Mouse (Mus musculus): ENCODE results near the gene Parp4. TPM values are rescaled to one million over a fixed set of nuclear protein-coding genes. Genes with fewer than 3 reads are reported as not detected.
A peak's percentile ranks its signal among the peaks of the same experiment; 100 is the strongest.

The Parp4 gene
- polyA plus RNA-seq, 1 experiment from 2014 or later, result 2.2 TPM

- Histone ChIP-seq H3K27ac (replicated peaks; ENCODE audit: low read depth, low read length) (no peak overlapping the region), H3K36me3 (ENCODE audit: control insufficient read depth, insufficient read depth, low read length) (no peaks in the 10 kb centered on the region; the same call in 1 of the 2 replicates), H3K9ac (ENCODE audit: low read length) (peak overlapping the region; percentile 80), H3K4me1 (ENCODE audit: control insufficient read depth, insufficient read depth, low read length) (peaks cover 4% of the 10 kb centered on the region), H3K9me3 (ENCODE audit: control insufficient read depth, low read length) (no peaks in the 10 kb centered on the region), H3K4me3 (ENCODE audit: low read depth, low read length) (peak overlapping the region; percentile 85), H3K27me3 (ENCODE audit: control insufficient read depth, insufficient read depth, low read length) (no peaks in the 10 kb centered on the region), H3K4me2 (ENCODE audit: low read depth, severe bottlenecking) (peak overlapping the region; percentile 73)
- 11% methylated on average over 13 of the region's 13 CpGs for WGBS
- ATAC-seq (ENCODE audit: insufficient number of reproducible peaks, low FRiP score, low TSS enrichment, low read depth) (no peak), DNase-seq (ENCODE audit: low spot score) (no peak)
Measured at GRCm38 (mm10) chr14:56669046-56669620, 93.7 kb downstream of the Parp4 start.

GRCm38 (mm10) chr14:56685426-56685825, 110.0 kb downstream of the Parp4 start:
- WGBS, result 32% methylated on average over 1 of the region's 1 CpGs
- DNase-seq (ENCODE audit: low spot score) (no peak), ATAC-seq (ENCODE audit: insufficient number of reproducible peaks, low FRiP score, low TSS enrichment, low read depth) (no peak)
- Histone ChIP-seq H3K36me3 (ENCODE audit: control insufficient read depth, insufficient read depth, low read length) (peaks cover 8% of the 10 kb centered on the region; the same call in 1 of the 2 replicates), H3K4me3 (ENCODE audit: low read depth, low read length) (no peak overlapping the region), H3K9ac (ENCODE audit: low read length) (no peak overlapping the region), H3K27ac (replicated peaks; ENCODE audit: low read depth, low read length) (no peak overlapping the region), H3K27me3 (ENCODE audit: control insufficient read depth, insufficient read depth, low read length) (no peaks in the 10 kb centered on the region), H3K4me1 (ENCODE audit: control insufficient read depth, insufficient read depth, low read length) (no peaks in the 10 kb centered on the region), H3K9me3 (ENCODE audit: control insufficient read depth, low read length) (no peaks in the 10 kb centered on the region), H3K4me2 (ENCODE audit: low read depth, severe bottlenecking) (no peak overlapping the region)

GRCm38 (mm10) chr14:56689116-56689515, 113.7 kb downstream of the Parp4 start:
- no peak overlapping the region for H3K9ac ChIP-seq (ENCODE audit: low read length)
- ATAC-seq (ENCODE audit: insufficient number of reproducible peaks, low FRiP score, low TSS enrichment, low read depth) (no peak), DNase-seq (ENCODE audit: low spot score) (no peak)
- H3K4me3 ChIP-seq (ENCODE audit: low read depth, low read length), result no peak overlapping the region
- H3K4me1 ChIP-seq (ENCODE audit: control insufficient read depth, insufficient read depth, low read length), result no peaks in the 10 kb centered on the region
- no peaks in the 10 kb centered on the region for H3K27me3 ChIP-seq (ENCODE audit: control insufficient read depth, insufficient read depth, low read length)
- H3K4me2 ChIP-seq (ENCODE audit: low read depth, severe bottlenecking), result no peak overlapping the region
- peaks cover 14% of the 10 kb centered on the region for H3K36me3 ChIP-seq (ENCODE audit: control insufficient read depth, insufficient read depth, low read length)
- 97% methylated on average over 1 of the region's 1 CpGs for WGBS
- H3K9me3 ChIP-seq (ENCODE audit: control insufficient read depth, low read length), result no peaks in the 10 kb centered on the region
- H3K27ac ChIP-seq (replicated peaks; ENCODE audit: low read depth, low read length), result no peak overlapping the region

GRCm38 (mm10) chr14:56689766-56690165, 114.3 kb downstream of the Parp4 start:
- no peaks in the 10 kb centered on the region for H3K4me1 ChIP-seq (ENCODE audit: control insufficient read depth, insufficient read depth, low read length)
- 87% methylated on average over 1 of the region's 1 CpGs for WGBS
- H3K27me3 ChIP-seq (ENCODE audit: control insufficient read depth, insufficient read depth, low read length), result no peaks in the 10 kb centered on the region
- H3K27ac ChIP-seq (replicated peaks; ENCODE audit: low read depth, low read length), result no peak overlapping the region
- DNase-seq (ENCODE audit: low spot score) (no peak), ATAC-seq (ENCODE audit: insufficient number of reproducible peaks, low FRiP score, low TSS enrichment, low read depth) (no peak)
- H3K9ac ChIP-seq (ENCODE audit: low read length), result no peak overlapping the region
- H3K4me3 ChIP-seq (ENCODE audit: low read depth, low read length), result no peak overlapping the region
- H3K36me3 ChIP-seq (ENCODE audit: control insufficient read depth, insufficient read depth, low read length), result peaks cover 17% of the 10 kb centered on the region
- H3K4me2 ChIP-seq (ENCODE audit: low read depth, severe bottlenecking), result no peak overlapping the region
- no peaks in the 10 kb centered on the region for H3K9me3 ChIP-seq (ENCODE audit: control insufficient read depth, low read length)

- H3K9ac ChIP-seq (ENCODE audit: low read length), result no peak overlapping the region
- H3K36me3 ChIP-seq (ENCODE audit: control insufficient read depth, insufficient read depth, low read length), result peaks cover 22% of the 10 kb centered on the region
- no peak overlapping the region for H3K4me2 ChIP-seq (ENCODE audit: low read depth, severe bottlenecking)
- H3K27ac ChIP-seq (replicated peaks; ENCODE audit: low read depth, low read length), result no peak overlapping the region
- ATAC-seq (ENCODE audit: insufficient number of reproducible peaks, low FRiP score, low TSS enrichment, low read depth) (no peak), DNase-seq (ENCODE audit: low spot score) (no peak)
- H3K27me3 ChIP-seq (ENCODE audit: control insufficient read depth, insufficient read depth, low read length), result no peaks in the 10 kb centered on the region
- no peak overlapping the region for H3K4me3 ChIP-seq (ENCODE audit: low read depth, low read length)
- H3K9me3 ChIP-seq (ENCODE audit: control insufficient read depth, low read length), result no peaks in the 10 kb centered on the region
- no peaks in the 10 kb centered on the region for H3K4me1 ChIP-seq (ENCODE audit: control insufficient read depth, insufficient read depth, low read length)
- WGBS, result 89% methylated on average over 3 of the region's 3 CpGs
Measured at GRCm38 (mm10) chr14:56695495-56695894, 120.1 kb downstream of the Parp4 start.

GRCm38 (mm10) chr14:56697836-56698235, 122.4 kb downstream of the Parp4 start:
- DNase-seq (ENCODE audit: low spot score), result no peak
- no peak for ATAC-seq (ENCODE audit: insufficient number of reproducible peaks, low FRiP score, low TSS enrichment, low read depth)
- H3K27me3 ChIP-seq (ENCODE audit: control insufficient read depth, insufficient read depth, low read length), result no peaks in the 10 kb centered on the region
- no peak overlapping the region for H3K4me2 ChIP-seq (ENCODE audit: low read depth, severe bottlenecking)
- no peak overlapping the region for H3K27ac ChIP-seq (replicated peaks; ENCODE audit: low read depth, low read length)
- H3K9ac ChIP-seq (ENCODE audit: low read length), result no peak overlapping the region
- WGBS, result 89% methylated on average over 5 of the region's 5 CpGs
- H3K36me3 ChIP-seq (ENCODE audit: control insufficient read depth, insufficient read depth, low read length), result peaks cover 19% of the 10 kb centered on the region; the same call in 1 of the 2 replicates
- no peak overlapping the region for H3K4me3 ChIP-seq (ENCODE audit: low read depth, low read length)
- H3K4me1 ChIP-seq (ENCODE audit: control insufficient read depth, insufficient read depth, low read length), result no peaks in the 10 kb centered on the region
- no peaks in the 10 kb centered on the region for H3K9me3 ChIP-seq (ENCODE audit: control insufficient read depth, low read length)

GRCm38 (mm10) chr14:56702644-56703043, 127.2 kb downstream of the Parp4 start:
- ATAC-seq (ENCODE audit: insufficient number of reproducible peaks, low FRiP score, low TSS enrichment, low read depth), result no peak
- no peak for DNase-seq (ENCODE audit: low spot score)
- H3K27ac ChIP-seq (replicated peaks; ENCODE audit: low read depth, low read length), result no peak overlapping the region
- no peak overlapping the region for H3K9ac ChIP-seq (ENCODE audit: low read length)
- H3K4me2 ChIP-seq (ENCODE audit: low read depth, severe bottlenecking), result no peak overlapping the region
- no peak overlapping the region for H3K4me3 ChIP-seq (ENCODE audit: low read depth, low read length)
- no peaks in the 10 kb centered on the region for H3K4me1 ChIP-seq (ENCODE audit: control insufficient read depth, insufficient read depth, low read length)
- WGBS, result 96% methylated on average over 4 of the region's 4 CpGs
- no peaks in the 10 kb centered on the region for H3K27me3 ChIP-seq (ENCODE audit: control insufficient read depth, insufficient read depth, low read length)
- H3K9me3 ChIP-seq (ENCODE audit: control insufficient read depth, low read length), result no peaks in the 10 kb centered on the region
- H3K36me3 ChIP-seq (ENCODE audit: control insufficient read depth, insufficient read depth, low read length), result peaks cover 11% of the 10 kb centered on the region; the same call in 1 of the 2 replicates

GRCm38 (mm10) chr14:56705687-56706086, 130.3 kb downstream of the Parp4 start:
- no peak overlapping the region for H3K4me3 ChIP-seq (ENCODE audit: low read depth, low read length)
- H3K9ac ChIP-seq (ENCODE audit: low read length), result no peak overlapping the region
- DNase-seq (ENCODE audit: low spot score), result no peak
- no peaks in the 10 kb centered on the region for H3K27me3 ChIP-seq (ENCODE audit: control insufficient read depth, insufficient read depth, low read length)
- peaks cover 1% of the 10 kb centered on the region; the same call in 1 of the 2 replicates for H3K36me3 ChIP-seq (ENCODE audit: control insufficient read depth, insufficient read depth, low read length)
- H3K4me1 ChIP-seq (ENCODE audit: control insufficient read depth, insufficient read depth, low read length), result no peaks in the 10 kb centered on the region
- ATAC-seq (ENCODE audit: insufficient number of reproducible peaks, low FRiP score, low TSS enrichment, low read depth), result no peak
- no peaks in the 10 kb centered on the region for H3K9me3 ChIP-seq (ENCODE audit: control insufficient read depth, low read length)
- no peak overlapping the region for H3K4me2 ChIP-seq (ENCODE audit: low read depth, severe bottlenecking)
- H3K27ac ChIP-seq (replicated peaks; ENCODE audit: low read depth, low read length), result no peak overlapping the region
- WGBS, result 59% methylated on average over 4 of the region's 4 CpGs
